Mouse (Mus musculus): ENCODE measurements around the gene Gabarapl2.

DNA sequence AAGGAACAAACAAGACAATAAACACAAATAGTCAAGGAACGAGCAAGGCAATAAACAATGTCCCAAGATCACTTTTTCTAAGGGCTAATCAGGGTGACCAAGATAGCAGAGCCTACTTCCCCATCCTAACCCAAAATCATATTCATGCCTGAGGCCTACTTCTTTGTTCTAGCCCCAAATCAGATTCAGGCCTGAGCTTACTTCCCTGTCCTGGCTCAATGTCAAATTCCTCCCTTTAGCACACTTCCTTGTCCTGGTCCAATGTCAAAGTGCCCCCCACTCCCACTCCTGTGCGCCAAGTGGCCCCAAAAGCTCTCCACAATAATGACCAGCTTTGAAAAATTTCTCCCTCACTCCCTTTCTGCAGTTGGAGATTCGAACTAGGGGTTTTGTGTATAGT is 3.3 kb upstream of the Gabarapl2 start:
- TF ChIP-seq CTCF (IDR thresholded peaks at IDR 0.05; ENCODE audit: low read depth, low read length) (no peak), POLR2A (IDR thresholded peaks at IDR 0.05; ENCODE audit: insufficient read depth, low read length) (no peak)

All from ES-Bruce4 (cell line).